Mouse (Mus musculus): Measurements from ENCODE around the gene Nxn. TPM values are rescaled to one million over a fixed set of nuclear protein-coding genes. Genes with fewer than 3 reads are reported as not detected.

The Nxn gene
- polyA plus RNA-seq, 1 experiment from 2014 or later: 31.5 TPM

DNA sequence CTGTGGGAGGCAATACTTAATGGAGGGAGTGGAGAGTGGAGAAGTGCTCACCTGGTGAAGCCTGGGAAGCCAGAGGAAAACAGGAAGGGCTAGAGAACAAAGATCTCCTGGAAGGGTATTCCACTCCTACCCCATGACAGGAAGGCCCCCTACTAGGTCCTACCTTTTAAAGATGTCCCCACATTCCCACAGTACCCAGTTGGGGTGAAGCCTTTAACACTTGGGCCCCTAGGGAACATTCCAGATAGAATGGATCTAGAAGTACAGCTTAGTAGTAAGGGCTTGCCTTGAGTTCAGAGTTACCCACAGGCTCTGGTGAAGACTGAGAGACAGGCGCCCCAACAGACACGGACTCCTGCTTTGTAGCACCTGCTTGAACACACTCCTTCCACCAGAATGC is 72.9 kb downstream of the Nxn start:
- no peak overlapping the region for H3K4me3 ChIP-seq (ENCODE audit: low read depth, low read length)
- no peak overlapping the region for H3K4me2 ChIP-seq
- no peak for TF ChIP-seq CTCF (IDR thresholded peaks at IDR 0.05; ENCODE audit: low read depth)
- peaks cover 24% of the 10 kb centered on the region for H3K4me1 ChIP-seq (ENCODE audit: insufficient read depth)
- whole genome bisulfite sequencing: 92% methylated on average over 2 of the region's 2 CpGs
- DNase-seq (no peak), ATAC-seq (ENCODE audit: insufficient read depth) (no peak)
- H3K9me3 ChIP-seq (ENCODE audit: low read depth, low read length): no peaks in the 10 kb centered on the region
- H3K27me3 ChIP-seq (ENCODE audit: insufficient read depth, low read length): no peaks in the 10 kb centered on the region
- no peak overlapping the region for H3K9ac ChIP-seq
- H3K36me3 ChIP-seq (ENCODE audit: insufficient read depth): no peaks in the 10 kb centered on the region
- H3K27ac ChIP-seq (ENCODE audit: low read depth): no peak overlapping the region

DNA sequence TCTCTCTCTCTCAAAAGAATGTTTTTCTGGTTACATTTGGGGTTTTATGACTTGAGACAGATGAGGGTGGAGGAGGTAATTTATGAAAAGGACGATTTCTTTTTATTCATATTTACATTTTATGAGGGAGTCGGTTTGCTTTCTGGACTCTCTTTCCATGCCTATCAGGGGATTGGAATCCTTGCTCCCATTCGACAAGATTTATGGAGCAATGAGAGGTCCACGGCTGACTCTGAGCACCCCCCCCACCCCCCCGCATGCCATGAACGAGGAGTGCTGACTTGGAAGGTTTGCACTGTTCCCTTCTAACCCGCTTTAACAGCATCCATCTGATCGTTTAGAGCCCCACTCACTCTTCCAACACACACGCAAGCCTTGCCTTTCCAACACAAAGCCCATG is 74.1 kb downstream of the Nxn start:
- H3K36me3 ChIP-seq (ENCODE audit: insufficient read depth): no peaks in the 10 kb centered on the region
- no peak overlapping the region for H3K4me2 ChIP-seq
- no peak overlapping the region for H3K9ac ChIP-seq
- 42% methylated on average over 9 of the region's 9 CpGs for WGBS
- TF ChIP-seq CTCF (IDR thresholded peaks at IDR 0.05; ENCODE audit: low read depth): no peak
- H3K27me3 ChIP-seq (ENCODE audit: insufficient read depth, low read length): no peaks in the 10 kb centered on the region
- H3K4me1 ChIP-seq (ENCODE audit: insufficient read depth): peaks cover 24% of the 10 kb centered on the region
- H3K9me3 ChIP-seq (ENCODE audit: low read depth, low read length): no peaks in the 10 kb centered on the region
- no peak overlapping the region for H3K4me3 ChIP-seq (ENCODE audit: low read depth, low read length)
- DNase-seq: no peak
- no peak overlapping the region for H3K27ac ChIP-seq (ENCODE audit: low read depth)
- no peak for ATAC-seq (ENCODE audit: insufficient read depth)

DNA sequence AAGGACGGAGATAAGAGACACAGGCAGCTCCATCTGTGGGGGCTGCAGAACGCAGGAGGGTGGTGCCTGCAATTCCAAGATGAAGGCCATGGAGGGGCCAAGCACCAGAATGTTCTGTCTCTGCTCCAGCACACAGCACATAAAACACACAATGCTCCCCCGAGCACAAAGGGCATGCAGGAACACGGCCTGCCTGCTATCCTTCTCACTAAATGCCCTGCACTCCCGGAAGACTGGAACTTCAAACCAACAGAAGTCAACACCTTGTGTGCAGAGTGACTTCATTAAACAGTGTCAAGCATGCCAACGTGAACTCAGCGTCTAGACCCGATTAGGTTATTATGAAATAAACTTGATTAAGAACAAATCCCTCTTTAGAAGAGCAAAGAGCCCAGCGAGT is 74.7 kb downstream of the Nxn start:
- DNase-seq (no peak), ATAC-seq (ENCODE audit: insufficient read depth) (no peak)
- no peaks in the 10 kb centered on the region for H3K36me3 ChIP-seq (ENCODE audit: insufficient read depth)
- H3K9ac ChIP-seq: no peak overlapping the region
- no peak for TF ChIP-seq CTCF (IDR thresholded peaks at IDR 0.05; ENCODE audit: low read depth)
- H3K4me2 ChIP-seq: no peak overlapping the region
- no peaks in the 10 kb centered on the region for H3K27me3 ChIP-seq (ENCODE audit: insufficient read depth, low read length)
- WGBS: 37% methylated on average over 9 of the region's 9 CpGs
- no peak overlapping the region for H3K4me3 ChIP-seq (ENCODE audit: low read depth, low read length)
- H3K4me1 ChIP-seq (ENCODE audit: insufficient read depth): peaks cover 24% of the 10 kb centered on the region
- H3K27ac ChIP-seq (ENCODE audit: low read depth): no peak overlapping the region
- no peaks in the 10 kb centered on the region for H3K9me3 ChIP-seq (ENCODE audit: low read depth, low read length)

DNA sequence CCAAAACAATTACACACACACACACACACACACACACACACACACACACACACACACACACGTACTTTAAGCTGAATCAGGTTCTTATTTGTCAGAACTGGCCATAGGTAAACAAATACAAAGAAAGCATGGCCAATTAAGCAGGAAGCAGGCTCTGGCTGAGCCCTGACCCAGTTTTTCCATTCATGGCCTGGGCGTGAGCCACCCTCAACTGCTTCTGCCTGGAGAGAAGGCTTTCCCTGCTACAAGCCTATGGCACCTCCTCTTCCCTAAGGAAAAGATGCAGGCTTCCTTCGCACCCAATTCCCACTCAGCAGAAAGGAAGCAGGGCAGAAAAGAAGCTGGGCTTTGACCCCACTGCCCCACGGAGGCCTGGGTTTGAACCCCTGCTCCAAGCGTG is 76.0 kb downstream of the Nxn start:
- DNase-seq (no peak), ATAC-seq (ENCODE audit: insufficient read depth) (no peak)
- Histone ChIP-seq H3K4me1 (ENCODE audit: insufficient read depth) (peaks cover 13% of the 10 kb centered on the region; the same call in 1 of the 2 replicates), H3K4me2 (no peak overlapping the region), H3K9ac (no peak overlapping the region), H3K27me3 (ENCODE audit: insufficient read depth, low read length) (no peaks in the 10 kb centered on the region), H3K9me3 (ENCODE audit: low read depth, low read length) (no peaks in the 10 kb centered on the region), H3K27ac (ENCODE audit: low read depth) (no peak overlapping the region), H3K4me3 (ENCODE audit: low read depth, low read length) (no peak overlapping the region), H3K36me3 (ENCODE audit: insufficient read depth) (no peaks in the 10 kb centered on the region)
- 62% methylated on average over 5 of the region's 5 CpGs for WGBS
- TF ChIP-seq CTCF (IDR thresholded peaks at IDR 0.05; ENCODE audit: low read depth): no peak

GRCm38 (mm10) chr11:76322081-76322480 is 76.9 kb downstream of the Nxn start:
- Histone ChIP-seq H3K27ac (ENCODE audit: low read depth) (no peak overlapping the region), H3K4me2 (no peak overlapping the region), H3K36me3 (ENCODE audit: insufficient read depth) (no peaks in the 10 kb centered on the region), H3K27me3 (ENCODE audit: insufficient read depth, low read length) (no peaks in the 10 kb centered on the region), H3K4me3 (ENCODE audit: low read depth, low read length) (no peak overlapping the region), H3K9ac (no peak overlapping the region), H3K9me3 (ENCODE audit: low read depth, low read length) (no peaks in the 10 kb centered on the region), H3K4me1 (ENCODE audit: insufficient read depth) (peaks cover 11% of the 10 kb centered on the region; the same call in 1 of the 2 replicates)
- no peak for DNase-seq
- no peak for ATAC-seq (ENCODE audit: insufficient read depth)
- 55% methylated on average over 1 of the region's 1 CpGs for WGBS
- TF ChIP-seq CTCF (IDR thresholded peaks at IDR 0.05; ENCODE audit: low read depth): no peak

DNA sequence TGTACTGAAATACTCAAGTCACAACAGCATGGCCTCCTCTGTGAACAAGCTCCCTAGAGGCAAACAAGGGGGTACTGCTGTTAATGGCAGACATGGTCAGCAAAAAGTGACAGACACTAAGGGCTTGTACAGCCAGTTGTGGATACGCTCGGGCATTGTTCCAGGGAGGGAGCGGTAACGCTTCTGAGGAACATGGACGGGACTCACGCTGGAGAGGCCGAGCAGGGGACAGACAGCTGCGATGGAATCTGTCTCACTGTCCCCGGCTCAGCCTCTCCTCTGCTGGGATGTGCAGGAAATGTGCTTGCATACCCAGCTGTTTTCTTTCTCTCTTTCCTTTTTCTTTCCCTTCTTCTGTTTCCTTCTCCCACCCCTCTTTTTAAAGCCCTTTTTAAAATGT is 78.5 kb downstream of the Nxn start:
- ATAC-seq (ENCODE audit: insufficient read depth) (no peak), DNase-seq (peak; percentile 64)
- no peaks in the 10 kb centered on the region for H3K27me3 ChIP-seq (ENCODE audit: insufficient read depth, low read length)
- peaks cover 11% of the 10 kb centered on the region; the same call in 1 of the 2 replicates for H3K4me1 ChIP-seq (ENCODE audit: insufficient read depth)
- no peak overlapping the region for H3K4me3 ChIP-seq (ENCODE audit: low read depth, low read length)
- no peak for TF ChIP-seq CTCF (IDR thresholded peaks at IDR 0.05; ENCODE audit: low read depth)
- H3K36me3 ChIP-seq (ENCODE audit: insufficient read depth): no peaks in the 10 kb centered on the region
- H3K4me2 ChIP-seq: no peak overlapping the region
- WGBS: 52% methylated on average over 9 of the region's 9 CpGs
- H3K9ac ChIP-seq: no peak overlapping the region
- no peak overlapping the region for H3K27ac ChIP-seq (ENCODE audit: low read depth)
- H3K9me3 ChIP-seq (ENCODE audit: low read depth, low read length): no peaks in the 10 kb centered on the region

- H3K27ac ChIP-seq (ENCODE audit: low read depth): no peak overlapping the region
- no peak for ATAC-seq (ENCODE audit: insufficient read depth)
- H3K4me1 ChIP-seq (ENCODE audit: insufficient read depth): peaks cover 7% of the 10 kb centered on the region; the same call in 1 of the 2 replicates
- no peak for TF ChIP-seq CTCF (IDR thresholded peaks at IDR 0.05; ENCODE audit: low read depth)
- WGBS: 63% methylated on average over 9 of the region's 9 CpGs
- no peak overlapping the region for H3K4me3 ChIP-seq (ENCODE audit: low read depth, low read length)
- no peak overlapping the region for H3K4me2 ChIP-seq
- H3K9ac ChIP-seq: no peak overlapping the region
- H3K36me3 ChIP-seq (ENCODE audit: insufficient read depth): no peaks in the 10 kb centered on the region
- H3K27me3 ChIP-seq (ENCODE audit: insufficient read depth, low read length): no peaks in the 10 kb centered on the region
- H3K9me3 ChIP-seq (ENCODE audit: low read depth, low read length): no peaks in the 10 kb centered on the region
- no peak for DNase-seq
Measured at GRCm38 (mm10) chr11:76319714-76320435, 79.1 kb downstream of the Nxn start.
